8 mouse cellular contexts compared by ENCODE assay signal in the genomic region with DNA sequence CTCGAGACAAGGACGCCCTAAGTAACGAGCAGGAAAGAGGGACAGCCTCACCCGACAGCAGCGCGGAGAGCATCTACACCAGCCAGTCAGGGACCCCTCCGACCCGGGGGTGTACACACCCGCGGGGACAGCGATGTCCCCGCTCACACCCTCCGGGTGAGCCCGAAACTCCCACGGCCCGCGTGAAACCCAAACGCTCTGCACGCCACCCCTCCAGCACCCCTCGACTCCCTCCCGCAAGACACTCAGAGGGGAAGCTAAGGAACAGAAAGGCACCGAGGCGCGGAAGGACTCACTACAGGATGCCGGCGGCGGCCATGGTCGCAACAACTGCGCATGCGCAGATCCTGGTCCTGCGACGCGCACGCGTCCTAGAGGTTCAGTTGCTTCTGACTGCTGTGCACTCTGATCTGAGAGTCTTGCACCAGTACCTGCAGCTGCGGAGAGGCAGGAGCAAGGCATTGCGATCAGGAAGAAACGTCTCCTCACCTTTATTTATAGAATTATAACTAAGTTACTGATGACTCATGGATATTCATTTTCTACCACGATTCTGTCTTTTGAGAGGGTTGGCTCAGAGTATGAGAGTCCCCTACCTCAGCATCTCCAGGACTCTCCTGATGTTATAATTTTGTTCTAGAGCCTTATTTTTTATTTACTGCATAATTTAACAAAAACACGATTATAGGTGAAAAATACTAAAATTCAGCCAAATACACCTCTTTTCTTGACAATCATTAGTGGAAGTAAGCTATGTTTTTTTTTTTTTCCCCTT. TPM values are rescaled to one million over a fixed set of nuclear protein-coding genes. Genes with fewer than 3 reads are reported as not detected.
DNase-seq lines count a peak whose midpoint lies in the region; ATAC-seq and TF ChIP-seq lines count a peak whose summit lies in the region.

A gene (minus strand): TSS at position 338 of the 775 bp plus-strand sequence.

- WGBS in forebrain, embryonic 10.5 days = 1% methylated on average over 40 of the region's 40 CpGs
- WGBS in heart, embryonic 16.5 days = under 1% methylated on average over 40 of the region's 40 CpGs
- WGBS in liver, embryonic 16.5 days (ENCODE audit: insufficient replicate concordance) = under 1% methylated on average over 39 of the region's 40 CpGs
- under 1% methylated on average over 40 of the region's 40 CpGs for WGBS in neural tube, embryonic 13.5 days

- peak within 1 kb of the TSS; percentile 96 for H3K27ac ChIP-seq in forebrain, embryonic 10.5 days
- no peak within 1 kb of the TSS for H3K27ac ChIP-seq in heart, embryonic 16.5 days (ENCODE audit: low read length)
- H3K27ac ChIP-seq in liver, embryonic 16.5 days (ENCODE audit: low read length) = 0 out of 2 replicates have a peak within 1 kb of the TSS, but pooled peaks have one; percentile 29
- H3K27ac ChIP-seq in neural tube, embryonic 13.5 days (replicated peaks) = peak within 1 kb of the TSS; percentile 90
- peak within 1 kb of the TSS; percentile 85 for H3K27ac ChIP-seq in testis, adult 2 months (ENCODE audit: control insufficient read depth, insufficient read depth, low read depth, low read length)

- peak; percentile 23; the same call in 1 of the 2 replicates for TF ChIP-seq CTCF in testis, adult 2 months (IDR thresholded peaks at IDR 0.05; ENCODE audit: control insufficient read depth, insufficient read depth, insufficient replicate concordance, low read depth, low read length)

- peak within 1 kb of the TSS; percentile 91 for H3K9ac ChIP-seq in heart, embryonic 16.5 days (ENCODE audit: low read length)
- peak within 1 kb of the TSS; percentile 84 for H3K9ac ChIP-seq in liver, embryonic 16.5 days (ENCODE audit: low read depth, low read length)
- H3K9ac ChIP-seq in neural tube, embryonic 13.5 days = peak within 1 kb of the TSS; percentile 89

- peak; percentile 87 for TF ChIP-seq POLR2A in testis, adult 2 months (IDR thresholded peaks at IDR 0.05; ENCODE audit: control insufficient read depth, low read depth, low read length)

- H3K27me3 ChIP-seq in forebrain, embryonic 10.5 days (ENCODE audit: poor library complexity, severe bottlenecking) = no peaks in the 10 kb centered on the region
- H3K27me3 ChIP-seq in heart, embryonic 16.5 days (ENCODE audit: control insufficient read depth, insufficient read depth, low read length) = no peaks in the 10 kb centered on the region
- no peaks in the 10 kb centered on the region for H3K27me3 ChIP-seq in liver, embryonic 16.5 days (ENCODE audit: control insufficient read depth, insufficient read depth, low read depth, low read length)
- H3K27me3 ChIP-seq in neural tube, embryonic 13.5 days = no peaks in the 10 kb centered on the region
- no peaks in the 10 kb centered on the region for H3K27me3 ChIP-seq in testis, adult 2 months (ENCODE audit: control insufficient read depth, insufficient read depth, low read length)

- peaks cover 32% of the 10 kb centered on the region for H3K36me3 ChIP-seq in forebrain, embryonic 10.5 days (replicated peaks)
- peaks cover 12% of the 10 kb centered on the region for H3K36me3 ChIP-seq in heart, embryonic 16.5 days (ENCODE audit: control insufficient read depth, insufficient read depth)
- H3K36me3 ChIP-seq in liver, embryonic 16.5 days (ENCODE audit: control insufficient read depth, insufficient read depth) = no peaks in the 10 kb centered on the region; the same call in 1 of the 2 replicates
- peaks cover 27% of the 10 kb centered on the region for H3K36me3 ChIP-seq in neural tube, embryonic 13.5 days
- H3K36me3 ChIP-seq in testis, adult 2 months (ENCODE audit: control insufficient read depth, insufficient read depth, low read length) = no peaks in the 10 kb centered on the region

- ATAC-seq in heart, embryonic 16.5 days (replicated peaks; ENCODE audit: extremely low read depth, insufficient read depth, low FRiP score) = peak; percentile 96
- ATAC-seq in liver, embryonic 16.5 days (ENCODE audit: low read depth) = peak; percentile 97
- peak; percentile 96 for ATAC-seq in neural tube, embryonic 13.5 days (ENCODE audit: low read depth)

- H3K4me2 ChIP-seq in heart, embryonic 16.5 days (ENCODE audit: low read depth, low read length) = peak within 1 kb of the TSS; percentile 84
- H3K4me2 ChIP-seq in liver, embryonic 16.5 days (ENCODE audit: low read depth, low read length) = peak within 1 kb of the TSS; percentile 85
- H3K4me2 ChIP-seq in neural tube, embryonic 13.5 days = peak within 1 kb of the TSS; percentile 72

- H3K4me3 ChIP-seq in forebrain, embryonic 10.5 days = peak within 1 kb of the TSS; percentile 81
- H3K4me3 ChIP-seq in heart, embryonic 16.5 days (ENCODE audit: low read length) = peak within 1 kb of the TSS; percentile 91
- H3K4me3 ChIP-seq in liver, embryonic 16.5 days (ENCODE audit: low read depth, low read length) = peak within 1 kb of the TSS; percentile 78
- peak within 1 kb of the TSS; percentile 62 for H3K4me3 ChIP-seq in neural tube, embryonic 13.5 days
- peak within 1 kb of the TSS; percentile 93 for H3K4me3 ChIP-seq in testis, adult 2 months (ENCODE audit: control insufficient read depth, low read depth, low read length)

- H3K9me3 ChIP-seq in forebrain, embryonic 10.5 days = peaks cover 50% of the 10 kb centered on the region
- H3K9me3 ChIP-seq in heart, embryonic 16.5 days (replicated peaks; ENCODE audit: control insufficient read depth, low read length) = peaks cover 13% of the 10 kb centered on the region
- no peaks in the 10 kb centered on the region for H3K9me3 ChIP-seq in liver, embryonic 16.5 days (replicated peaks; ENCODE audit: control insufficient read depth, low read length)
- H3K9me3 ChIP-seq in neural tube, embryonic 13.5 days = peaks cover 37% of the 10 kb centered on the region

- H3K4me1 ChIP-seq in forebrain, embryonic 10.5 days = peaks cover 7% of the 10 kb centered on the region
- H3K4me1 ChIP-seq in heart, embryonic 16.5 days (ENCODE audit: control insufficient read depth, insufficient read depth, low read length) = peaks cover 5% of the 10 kb centered on the region
- H3K4me1 ChIP-seq in liver, embryonic 16.5 days (ENCODE audit: control insufficient read depth, low read depth, low read length) = peaks cover 5% of the 10 kb centered on the region
- peaks cover 14% of the 10 kb centered on the region for H3K4me1 ChIP-seq in neural tube, embryonic 13.5 days (replicated peaks)
- no peaks in the 10 kb centered on the region for H3K4me1 ChIP-seq in testis, adult 2 months (ENCODE audit: control insufficient read depth, insufficient read depth, low read length)

- peak; percentile 89 for DNase-seq in CD8-positive naive resting alpha-beta T cell, adult 2 months (ENCODE audit: low read depth in 2 of 2, low spot score in 2 of 2)
- DNase-seq in c-Kit-positive CD71-negative TER-119-negative erythroid progenitor cells, embryonic 14.5 days (ENCODE audit: low read depth) = peak; percentile 84
- peak; percentile 92 for DNase-seq in forebrain, embryonic 10.5 days (ENCODE audit: extremely low spot score, low spot score)
- peak; percentile 94 to 95 for DNase-seq in kidney, postnatal 36 days

RNA-seq across cellular contexts. Expression of the gene that starts here (rescaled TPM):
- 17.8 and 18.4 TPM in 2 replicates for polyA plus RNA-seq in forebrain, embryonic 10.5 days (2016; fragmentation: Nextera tagmentation; extraction: Ambion mirVana)
- 8.9 and 11.2 TPM in 2 replicates for polyA plus RNA-seq in heart, embryonic 16.5 days (2015; fragmentation: Nextera tagmentation; extraction: Ambion mirVana)
- polyA plus RNA-seq in liver, embryonic 16.5 days (2015; fragmentation: Nextera tagmentation; extraction: Ambion mirVana) = 1.7 and 2.3 TPM in 2 replicates
- polyA plus RNA-seq in neural tube, embryonic 13.5 days (2015; fragmentation: Nextera tagmentation; extraction: Ambion mirVana) = 34.3 and 35.5 TPM in 2 replicates
- 2.0 and 3.0 TPM in 2 replicates for polyA plus RNA-seq in testis, adult 2 months (2012; rRNA removed)
